Mouse (Mus musculus) cerebellum, postnatal 14 days (tissue): Measurements from ENCODE around the gene Mansc4.

Experiments
- DNase-seq, 2 experiments: peaks; one replicate each; pipeline ENCODE4 v3.0.0; 2021; ENCODE audit warnings: mixed read lengths in 2 of 2

Gene Mansc4

DNA sequence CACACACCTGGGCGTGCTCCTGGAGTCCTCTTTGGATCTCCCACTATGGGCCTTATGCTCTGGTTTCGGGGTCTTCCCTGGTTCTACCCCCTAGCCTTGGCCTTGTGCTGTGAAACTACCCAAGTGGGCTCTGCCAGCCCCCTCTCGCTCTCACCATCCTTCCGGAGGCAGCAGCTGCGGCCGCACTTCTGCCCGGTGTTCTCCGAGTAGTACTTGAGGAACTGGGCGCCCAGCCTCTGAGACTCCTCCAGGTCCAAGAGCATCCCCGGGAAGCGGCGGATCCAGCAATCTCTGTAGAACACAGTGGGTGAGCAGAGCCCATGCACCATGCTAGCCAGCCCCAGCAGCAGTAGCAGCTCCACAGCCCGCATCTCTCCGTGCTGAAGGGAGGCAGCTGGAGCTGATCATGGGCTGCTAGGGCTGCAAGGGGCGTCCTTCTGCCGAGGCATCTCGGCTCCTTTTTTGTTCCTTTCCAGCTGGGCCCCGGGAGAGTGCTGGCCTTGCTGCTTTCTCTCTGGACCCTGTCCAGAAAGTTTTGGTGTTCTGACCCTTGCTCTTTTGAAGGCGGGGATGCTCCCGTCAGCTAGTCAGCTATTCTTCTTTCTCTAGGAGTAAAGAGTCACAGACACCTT is at the start of gene Mansc4:
Mansc4 (minus strand) TSS at position 439 of the 632 bp plus-strand sequence.
- peak in 1 of 2 experiments; percentile 14 for DNase-seq

DNA sequence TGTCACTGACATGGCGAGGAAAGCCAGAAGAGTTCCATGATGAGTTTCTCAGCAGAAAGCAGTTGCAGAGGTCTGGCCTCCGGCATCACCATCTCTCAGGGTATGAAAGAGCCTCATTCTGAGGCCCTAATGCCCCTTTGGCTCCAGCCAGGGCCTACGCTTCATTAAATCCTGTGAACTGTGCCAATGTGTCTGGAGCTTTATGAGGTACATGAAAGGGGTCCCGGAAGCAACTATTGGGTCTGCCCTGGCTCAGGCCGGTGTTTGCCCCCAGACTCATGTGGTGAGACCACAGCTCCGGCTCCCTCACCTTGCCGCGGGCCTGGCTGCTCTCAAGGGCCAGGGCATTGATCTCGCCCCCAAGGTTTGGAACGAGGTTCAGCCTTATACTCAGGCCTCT is 40.4 kb upstream of the Mansc4 start:
- no peak for DNase-seq

DNA sequence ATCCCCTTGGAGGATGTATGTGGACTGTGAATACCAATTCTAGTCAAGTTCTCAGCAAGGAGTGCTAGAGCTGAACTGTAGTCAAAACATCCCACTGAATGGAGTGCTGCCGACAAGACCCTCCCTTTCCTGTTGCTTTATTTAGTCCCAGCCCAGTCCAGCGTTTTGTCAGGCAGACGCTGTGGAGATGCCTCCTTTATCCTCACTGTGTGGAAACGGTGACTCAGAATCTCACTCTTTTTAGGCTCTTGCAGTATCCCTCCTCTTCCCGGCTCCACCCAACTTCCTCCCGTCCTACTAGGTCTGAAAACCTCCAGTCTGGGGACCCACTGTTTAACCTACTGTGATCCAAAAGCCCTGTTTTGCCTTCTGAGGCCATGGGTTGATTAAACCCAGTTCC is 34.5 kb upstream of the Mansc4 start:
- DNase-seq: no peak

DNA sequence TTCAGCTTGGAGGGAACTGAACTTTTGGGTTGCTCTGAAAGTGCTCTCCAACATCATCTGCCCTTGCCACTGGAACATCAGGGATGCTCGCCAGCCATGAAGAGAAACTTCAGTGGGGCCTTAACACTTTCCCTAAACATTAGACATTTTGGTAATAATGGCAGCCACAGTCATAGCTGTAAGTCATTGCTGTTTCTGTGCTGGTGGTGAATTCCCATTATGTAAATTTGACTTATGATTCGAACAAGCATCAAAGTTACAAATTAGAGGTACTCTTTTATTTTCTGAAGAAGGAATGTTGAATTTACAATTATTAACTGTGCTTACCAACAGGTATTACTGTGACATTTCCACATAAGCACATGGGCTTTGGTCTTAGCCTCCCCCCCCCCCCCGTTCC is 31.4 kb upstream of the Mansc4 start:
- no peak for DNase-seq

- no peak for DNase-seq
Observed at GRCm38 (mm10) chr6:147117764-147118163, 30.9 kb upstream of the Mansc4 start.

DNA sequence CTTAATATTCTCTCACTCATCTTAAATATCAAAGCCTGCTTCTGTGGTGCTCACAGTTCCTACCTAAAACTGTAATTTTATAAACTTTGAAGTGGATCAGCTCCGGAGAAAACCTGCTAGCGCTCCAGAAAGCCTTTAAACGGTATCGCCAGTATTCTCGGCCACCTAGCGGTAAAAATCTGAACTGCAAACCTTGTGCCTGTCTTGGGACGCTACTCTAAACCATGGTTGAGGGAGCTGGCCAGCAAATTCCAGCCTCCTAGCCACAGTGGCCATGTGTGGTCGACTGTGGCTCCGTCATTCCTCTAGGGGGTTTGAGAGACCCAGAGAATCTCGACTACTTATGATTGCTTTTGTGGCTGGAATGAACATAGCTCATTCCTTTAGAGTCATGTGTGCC is 29.7 kb upstream of the Mansc4 start:
- peak; percentile 92 to 95 for DNase-seq

GRCm38 (mm10) chr6:147109283-147109682 is 22.5 kb upstream of the Mansc4 start:
- DNase-seq: no peak

- DNase-seq: no peak
Observed at GRCm38 (mm10) chr6:147106716-147107115, 19.9 kb upstream of the Mansc4 start.

GRCm38 (mm10) chr6:147105529-147105928 is 18.7 kb upstream of the Mansc4 start:
- no peak for DNase-seq

- DNase-seq: no peak
Observed at GRCm38 (mm10) chr6:147102293-147102692, 15.5 kb upstream of the Mansc4 start.

- no peak for DNase-seq
Observed at GRCm38 (mm10) chr6:147099458-147100277, 12.8 kb upstream of the Mansc4 start.

DNA sequence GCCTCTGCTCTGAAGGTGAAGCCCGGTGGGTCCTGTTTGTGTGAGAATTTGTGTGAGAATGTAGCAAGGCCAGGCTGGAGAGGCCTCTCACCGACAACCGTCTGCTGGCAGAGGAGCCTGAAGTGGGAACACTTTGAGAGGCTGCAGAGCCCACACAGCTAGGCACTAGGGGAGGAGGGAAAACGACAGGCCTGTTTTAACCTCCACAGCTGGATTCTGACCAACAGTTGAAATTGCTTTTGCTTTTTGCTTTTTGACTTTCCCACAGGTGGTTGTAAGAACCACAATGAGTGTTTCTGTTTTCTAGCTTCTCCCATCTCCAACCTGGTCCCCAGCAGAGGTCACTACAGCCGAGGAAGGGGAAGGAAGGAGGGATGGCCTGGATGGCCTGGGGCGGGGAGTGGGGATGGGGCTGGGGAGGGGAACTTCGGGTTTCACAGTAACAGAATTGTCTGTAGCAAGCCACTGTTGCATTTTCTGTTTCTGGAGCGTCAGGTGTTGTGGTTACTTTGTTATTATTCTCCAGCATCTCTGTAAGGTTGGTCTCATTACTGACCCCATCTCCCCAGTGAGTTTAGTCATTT is 10.6 kb upstream of the Mansc4 start:
- no peak for DNase-seq

- no peak for DNase-seq
Observed at GRCm38 (mm10) chr6:147096934-147097333, 10.1 kb upstream of the Mansc4 start.

- DNase-seq: no peak
Observed at GRCm38 (mm10) chr6:147096109-147096508, 9.3 kb upstream of the Mansc4 start.

DNA sequence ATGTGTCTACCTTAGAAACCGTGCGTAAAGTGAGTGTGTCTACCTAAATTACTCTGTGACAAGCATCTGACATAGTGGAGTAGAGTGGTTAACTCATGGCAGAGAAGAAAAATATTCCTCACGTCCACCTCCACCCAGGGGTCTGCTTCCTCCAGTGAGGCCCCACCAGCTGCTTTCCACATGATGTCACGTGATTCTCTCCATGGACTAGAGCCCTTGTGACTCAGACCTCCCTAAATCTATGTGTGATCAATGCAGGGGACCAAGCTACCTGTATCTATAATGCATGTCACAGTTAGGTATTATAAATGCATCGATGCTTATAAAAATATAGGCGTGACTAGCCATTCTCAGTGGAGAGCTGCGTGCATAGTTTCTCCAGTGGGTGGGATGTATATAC is 7.9 kb upstream of the Mansc4 start:
- DNase-seq: no peak

DNA sequence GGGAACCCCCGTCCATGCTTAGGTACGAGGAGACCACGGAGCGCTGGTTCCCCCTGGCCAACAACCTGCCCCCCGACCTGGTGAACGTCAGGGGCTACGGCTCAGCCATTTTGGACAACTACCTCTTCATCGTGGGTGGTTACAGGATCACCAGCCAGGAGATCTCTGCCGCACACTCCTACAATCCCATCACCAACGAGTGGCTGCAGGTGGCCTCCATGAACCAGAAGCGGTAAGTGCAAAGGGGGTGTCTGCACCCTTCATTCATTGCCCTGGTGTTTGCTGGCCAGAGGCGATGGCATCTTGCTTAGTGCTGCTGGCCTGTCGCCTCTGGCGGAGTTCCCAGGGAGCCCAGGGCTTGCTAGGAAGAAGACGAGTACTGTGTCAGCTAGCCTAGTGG is 5.3 kb upstream of the Mansc4 start:
- peak; percentile 82 to 84 for DNase-seq

GRCm38 (mm10) chr6:147091136-147092120 is 4.6 kb upstream of the Mansc4 start, which contains the start of gene Klhl42:
Gene Klhl42, plus strand, starts transcription at chr6:147091379.
- peak; percentile 77 to 86 for DNase-seq

DNA sequence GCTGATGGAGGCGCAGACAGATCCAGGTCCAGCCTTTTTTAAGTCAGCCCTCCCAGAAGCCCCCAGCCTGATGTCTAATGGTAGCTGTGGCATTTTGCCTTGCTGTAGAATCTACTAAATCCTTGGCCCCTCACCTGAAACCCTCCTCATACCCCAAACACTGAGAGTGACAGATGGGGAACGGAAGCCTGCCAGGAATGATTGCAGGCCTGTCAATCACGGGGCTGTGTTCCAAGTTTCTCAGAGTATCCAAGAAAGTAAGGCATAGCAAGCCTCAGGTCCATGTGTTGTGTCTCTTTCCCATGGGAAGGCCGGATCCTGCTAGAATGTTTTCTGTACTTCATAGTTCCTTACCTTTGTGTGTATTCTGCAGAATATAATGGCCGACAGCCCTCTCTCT is 3.4 kb upstream of the Mansc4 start:
- DNase-seq: peak; percentile 66 to 67

- DNase-seq: no peak
Observed at GRCm38 (mm10) chr6:147088517-147088916, 1.7 kb upstream of the Mansc4 start.

GRCm38 (mm10) chr6:147087736-147088135 is 904 bp upstream of the Mansc4 start:
- no peak for DNase-seq

DNA sequence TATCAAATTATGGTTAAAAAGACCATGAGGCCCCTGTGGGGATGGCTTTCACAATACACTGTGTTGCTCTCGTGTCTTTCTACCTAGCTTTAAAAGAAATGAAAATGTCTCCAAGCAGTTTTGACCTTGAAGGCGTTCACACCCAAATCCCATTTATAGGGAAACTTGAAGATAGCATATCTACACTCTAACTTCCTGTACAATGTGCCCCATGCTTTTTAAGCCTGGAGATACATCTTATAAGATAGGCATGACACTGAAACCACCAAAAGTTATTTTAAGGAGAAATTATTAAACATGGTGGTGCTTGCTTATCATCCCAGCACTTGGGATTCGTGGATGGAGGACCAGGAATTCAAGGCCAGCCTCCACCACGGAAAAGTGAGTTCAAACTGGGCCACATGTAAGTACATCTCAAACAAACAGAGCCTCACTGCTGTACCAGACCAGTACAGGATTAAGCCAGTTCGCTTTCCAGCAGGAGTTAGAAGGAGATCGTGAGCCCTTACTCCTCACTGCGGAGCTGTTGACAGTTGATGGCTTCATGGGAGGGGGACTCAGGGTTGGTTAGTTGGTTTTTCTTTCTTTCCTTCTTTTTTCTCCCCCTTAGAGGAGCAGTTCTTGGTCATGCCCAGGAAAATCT is 1.3 kb downstream of the Mansc4 start:
- DNase-seq: no peak

- no peak for DNase-seq
Observed at GRCm38 (mm10) chr6:147079919-147080318, 6.9 kb downstream of the Mansc4 start.
